Mouse (Mus musculus) olfactory bulb, adult 2 months (tissue): ENCODE data around the gene Comt.
A peak's percentile ranks its signal among the peaks of the same experiment; 100 is the strongest.

Source experiments
- CTCF ChIP-seq: fragments of 200-500 bp; IDR thresholded peaks from 2 replicates; pipeline ENCODE4 v1.5.1; 2012; ENCODE audit warnings: low read depth, mild to moderate bottlenecking, low read length, moderate library complexity; ENCODE audit not compliant: insufficient read depth
- POLR2A ChIP-seq: fragments of 200-500 bp; IDR thresholded peaks from 2 replicates; pipeline ENCODE4 v1.6.1; 2012; ENCODE audit warnings: mild to moderate bottlenecking, low read depth, low read length, moderate library complexity; ENCODE audit not compliant: insufficient read depth

DNA sequence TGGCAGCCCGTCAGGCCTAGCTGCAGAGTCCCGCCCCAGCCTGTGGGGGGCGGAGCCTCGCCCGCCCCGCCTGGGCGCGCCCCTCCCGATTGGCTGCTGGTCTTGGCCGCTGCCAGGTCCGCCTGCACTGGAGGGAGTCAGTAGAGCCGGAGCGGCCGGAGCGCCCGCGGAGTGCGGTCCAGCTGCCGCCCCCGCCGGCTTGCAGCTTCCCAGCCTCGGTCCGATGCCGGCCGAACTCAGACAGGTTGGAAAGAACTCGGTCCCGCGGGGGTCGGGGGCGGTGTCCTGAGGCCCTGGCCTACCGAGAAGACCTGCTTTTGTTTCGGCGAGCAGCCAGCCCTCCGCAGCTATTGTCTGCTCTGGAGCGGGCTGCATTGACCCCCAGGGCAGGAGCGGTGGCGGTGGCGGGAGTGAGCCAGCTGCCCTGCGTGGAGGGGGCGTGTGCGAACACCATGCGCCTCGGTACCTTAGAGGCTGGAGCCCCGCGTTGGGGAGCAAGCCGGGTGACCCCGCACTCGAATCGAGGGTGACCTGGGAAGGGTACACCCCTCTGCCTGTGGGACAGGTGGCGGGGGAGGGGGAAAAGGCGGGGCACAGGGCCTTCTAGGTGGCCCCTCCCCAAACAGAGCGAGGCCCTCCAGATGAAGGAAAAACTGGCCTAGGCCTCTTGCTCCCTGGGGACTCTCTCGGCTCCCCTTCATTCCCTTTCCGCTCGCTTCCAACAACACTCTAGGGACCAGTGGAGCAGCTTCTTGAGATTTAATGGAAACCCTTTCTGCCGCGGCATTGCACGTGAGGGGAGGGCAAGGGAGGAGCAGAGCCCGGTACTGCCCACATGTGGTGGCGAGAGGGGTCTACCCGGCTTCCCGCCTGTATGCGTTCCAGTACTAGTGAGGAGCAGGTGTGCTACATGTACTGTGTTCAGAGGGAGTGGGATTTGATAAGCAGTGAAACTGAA lies 33.9 kb downstream of the Comt start:
- TF ChIP-seq CTCF (no peak), POLR2A (peak; percentile 35; the same call in 1 of the 2 replicates)
